Mouse (Mus musculus): Measurements from ENCODE around the gene Sult2b1. TPM values are rescaled to one million over a fixed set of nuclear protein-coding genes. Genes with fewer than 3 reads are reported as not detected.

Gene Sult2b1
- total RNA-seq, 1 experiment, result 1.6 TPM

- TF ChIP-seq MAFK (IDR thresholded peaks at IDR 0.05; ENCODE audit: insufficient read depth, low read depth, low read length), result no peak
- TF ChIP-seq CHD2 (IDR thresholded peaks at IDR 0.05; ENCODE audit: low read depth, low read length), result no peak
- TF ChIP-seq ZC3H11A (IDR thresholded peaks at IDR 0.05; ENCODE audit: borderline replicate concordance, low read depth, low read length), result no peak
- no peak for TF ChIP-seq HCFC1 (IDR thresholded peaks at IDR 0.05; ENCODE audit: borderline replicate concordance, insufficient read depth, low read length)
- no peak for TF ChIP-seq ZNF384 (IDR thresholded peaks at IDR 0.05; ENCODE audit: low read depth, low read length)
- Histone ChIP-seq H3K9me3 (ENCODE audit: control insufficient read depth, insufficient read depth, low read depth, low read length) (no peaks in the 10 kb centered on the region), H3K27ac (ENCODE audit: insufficient read depth, low read depth, low read length, poor library complexity, severe bottlenecking) (no peak overlapping the region), H3K4me1 (ENCODE audit: control insufficient read depth in 2 of 2, insufficient read depth in 2 of 2, low read length in 2 of 2, poor library complexity in 1 of 2) (peaks cover 0 to 20% of the 10 kb centered on the region in 2 experiments; a peak in 1 of 4 replicates), H3K9ac (ENCODE audit: insufficient read depth, low read depth, low read length, poor library complexity, severe bottlenecking) (no peak overlapping the region), H3K4me3 (ENCODE audit: insufficient read depth in 1 of 2, low read depth in 1 of 2, low read length in 2 of 2, poor library complexity in 1 of 2, severe bottlenecking in 1 of 2) (no peak overlapping the region), H3K36me3 (ENCODE audit: control insufficient read depth, insufficient read depth, low read length, poor library complexity, severe bottlenecking) (no peaks in the 10 kb centered on the region)
- DNase-seq (ENCODE audit: low read depth, low spot score), result no peak
- in situ Hi-C loops (cut with MboI; ENCODE audit: low sequenced_read_pairs in 2 of 2, unreplicated experiment in 2 of 2), result no loop called here
These were observed 97.6 kb downstream of the Sult2b1 start for GRCm38 (mm10) chr7:45686841-45687240.

- Histone ChIP-seq H3K4me3 (ENCODE audit: insufficient read depth in 1 of 2, low read depth in 1 of 2, low read length in 2 of 2, poor library complexity in 1 of 2, severe bottlenecking in 1 of 2) (no peak overlapping the region), H3K27ac (ENCODE audit: insufficient read depth, low read depth, low read length, poor library complexity, severe bottlenecking) (no peak overlapping the region), H3K9me3 (ENCODE audit: control insufficient read depth, insufficient read depth, low read depth, low read length) (no peaks in the 10 kb centered on the region), H3K36me3 (ENCODE audit: control insufficient read depth, insufficient read depth, low read length, poor library complexity, severe bottlenecking) (no peaks in the 10 kb centered on the region), H3K4me1 (ENCODE audit: control insufficient read depth in 2 of 2, insufficient read depth in 2 of 2, low read length in 2 of 2, poor library complexity in 1 of 2) (peaks cover 0 to 14% of the 10 kb centered on the region in 2 experiments; a peak in 1 of 4 replicates), H3K9ac (ENCODE audit: insufficient read depth, low read depth, low read length, poor library complexity, severe bottlenecking) (no peak overlapping the region)
- TF ChIP-seq ZC3H11A (IDR thresholded peaks at IDR 0.05; ENCODE audit: borderline replicate concordance, low read depth, low read length) (no peak), MAFK (IDR thresholded peaks at IDR 0.05; ENCODE audit: insufficient read depth, low read depth, low read length) (no peak), CHD2 (IDR thresholded peaks at IDR 0.05; ENCODE audit: low read depth, low read length) (no peak), ZNF384 (IDR thresholded peaks at IDR 0.05; ENCODE audit: low read depth, low read length) (no peak), HCFC1 (IDR thresholded peaks at IDR 0.05; ENCODE audit: borderline replicate concordance, insufficient read depth, low read length) (no peak)
- no peak for DNase-seq (ENCODE audit: low read depth, low spot score)
- in situ Hi-C loops (cut with MboI; ENCODE audit: low sequenced_read_pairs in 2 of 2, unreplicated experiment in 2 of 2), result no loop called here
These were observed 98.7 kb downstream of the Sult2b1 start for GRCm38 (mm10) chr7:45685811-45686210.

- H3K4me3 ChIP-seq (ENCODE audit: insufficient read depth in 1 of 2, low read depth in 1 of 2, low read length in 2 of 2, poor library complexity in 1 of 2, severe bottlenecking in 1 of 2), result peak within 1 kb of the TSS in 1 of 2 experiments; percentile 36; a peak in 1 of 4 replicates
These were observed 100.9 kb downstream of the Sult2b1 start, which contains the start of gene Ntn5 for GRCm38 (mm10) chr7:45683396-45684050. TSS of gene Ntn5 (plus strand) at chr7:45684022.

GRCm38 (mm10) chr7:45682144-45683126 is 102.0 kb downstream of the Sult2b1 start:
- in situ Hi-C loops (cut with MboI; ENCODE audit: low sequenced_read_pairs in 2 of 2, unreplicated experiment in 2 of 2), result no loop called here
- H3K9me3 ChIP-seq (ENCODE audit: control insufficient read depth, insufficient read depth, low read depth, low read length), result no peaks in the 10 kb centered on the region
- DNase-seq (ENCODE audit: low read depth, low spot score), result peak; percentile 92
- peak overlapping the region; percentile 11 to 15; a peak in 1 of 4 replicates for H3K4me3 ChIP-seq (ENCODE audit: insufficient read depth in 1 of 2, low read depth in 1 of 2, low read length in 2 of 2, poor library complexity in 1 of 2, severe bottlenecking in 1 of 2)
- peak overlapping the region; percentile 76 for H3K9ac ChIP-seq (ENCODE audit: insufficient read depth, low read depth, low read length, poor library complexity, severe bottlenecking)
- H3K27ac ChIP-seq (ENCODE audit: insufficient read depth, low read depth, low read length, poor library complexity, severe bottlenecking), result peak overlapping the region; percentile 62
- H3K4me1 ChIP-seq (ENCODE audit: control insufficient read depth in 2 of 2, insufficient read depth in 2 of 2, low read length in 2 of 2, poor library complexity in 1 of 2), result peaks cover 0 to 11% of the 10 kb centered on the region in 2 experiments; a peak in 1 of 4 replicates
- no peaks in the 10 kb centered on the region; the same call in 1 of the 2 replicates for H3K36me3 ChIP-seq (ENCODE audit: control insufficient read depth, insufficient read depth, low read length, poor library complexity, severe bottlenecking)
- TF ChIP-seq ZC3H11A (IDR thresholded peaks at IDR 0.05; ENCODE audit: borderline replicate concordance, low read depth, low read length) (peak; percentile 73; the same call in 1 of the 2 replicates), CHD2 (IDR thresholded peaks at IDR 0.05; ENCODE audit: low read depth, low read length) (no peak), HCFC1 (IDR thresholded peaks at IDR 0.05; ENCODE audit: borderline replicate concordance, insufficient read depth, low read length) (peak; percentile 43; the same call in 1 of the 2 replicates), MAFK (IDR thresholded peaks at IDR 0.05; ENCODE audit: insufficient read depth, low read depth, low read length) (no peak), ZNF384 (IDR thresholded peaks at IDR 0.05; ENCODE audit: low read depth, low read length) (no peak)

More at GRCm38 (mm10) chr7:45683396-45684050, 100.9 kb downstream of the Sult2b1 start, which contains the start of gene Ntn5:
- no peak for TF ChIP-seq ZC3H11A (IDR thresholded peaks at IDR 0.05; ENCODE audit: borderline replicate concordance, low read depth, low read length)
- no peak for TF ChIP-seq MAFK (IDR thresholded peaks at IDR 0.05; ENCODE audit: insufficient read depth, low read depth, low read length)
- no peak for TF ChIP-seq CHD2 (IDR thresholded peaks at IDR 0.05; ENCODE audit: low read depth, low read length)
- no peak for TF ChIP-seq HCFC1 (IDR thresholded peaks at IDR 0.05; ENCODE audit: borderline replicate concordance, insufficient read depth, low read length)
- TF ChIP-seq ZNF384 (IDR thresholded peaks at IDR 0.05; ENCODE audit: low read depth, low read length), result no peak
- DNase-seq (ENCODE audit: low read depth, low spot score), result no peak
- H3K9ac ChIP-seq (ENCODE audit: insufficient read depth, low read depth, low read length, poor library complexity, severe bottlenecking), result peak within 1 kb of the TSS; percentile 52; the same call in 1 of the 2 replicates
- H3K27ac ChIP-seq (ENCODE audit: insufficient read depth, low read depth, low read length, poor library complexity, severe bottlenecking), result no peak within 1 kb of the TSS
- in situ Hi-C loops (cut with MboI; ENCODE audit: low sequenced_read_pairs in 2 of 2, unreplicated experiment in 2 of 2), result no loop called here
- H3K36me3 ChIP-seq (ENCODE audit: control insufficient read depth, insufficient read depth, low read length, poor library complexity, severe bottlenecking), result no peaks in the 10 kb centered on the region
- H3K4me1 ChIP-seq (ENCODE audit: control insufficient read depth in 2 of 2, insufficient read depth in 2 of 2, low read length in 2 of 2, poor library complexity in 1 of 2), result peaks cover 0 to 11% of the 10 kb centered on the region in 2 experiments; a peak in 1 of 4 replicates
- no peaks in the 10 kb centered on the region for H3K9me3 ChIP-seq (ENCODE audit: control insufficient read depth, insufficient read depth, low read depth, low read length)

Data from ES-E14 (cell line).